Mouse (Mus musculus): Measurements from ENCODE around the gene Olfr648.

The Olfr648 gene

GRCm38 (mm10) chr7:104183292-104183691 lies at the start of gene Olfr648:
Olfr648 (minus strand) TSS chr7:104183392.
- WGBS: 98% methylated on average over 2 of the region's 2 CpGs

GRCm38 (mm10) chr7:104231203-104231602 lies 48.0 kb upstream of the Olfr648 start:
- 39% methylated on average over 2 of the region's 2 CpGs for WGBS

- WGBS: 12% methylated on average over 37 of the region's 37 CpGs
Observed at GRCm38 (mm10) chr7:104218701-104219569, 35.7 kb upstream of the Olfr648 start, which contains the start of gene Trim6. Trim6 (plus strand) TSS chr7:104218793.

GRCm38 (mm10) chr7:104217881-104218280 lies 34.7 kb upstream of the Olfr648 start:
- 80% methylated on average over 2 of the region's 2 CpGs for WGBS

GRCm38 (mm10) chr7:104216011-104216535 lies 32.9 kb upstream of the Olfr648 start:
- 67% methylated on average over 1 of the region's 1 CpGs for WGBS

GRCm38 (mm10) chr7:104206197-104206596 lies 23.0 kb upstream of the Olfr648 start:
- WGBS: 92% methylated on average over 7 of the region's 7 CpGs

- WGBS: 12% methylated on average over 5 of the region's 5 CpGs
Observed at GRCm38 (mm10) chr7:104199822-104200221, 16.6 kb upstream of the Olfr648 start.

GRCm38 (mm10) chr7:104195885-104196284 lies 12.7 kb upstream of the Olfr648 start, which contains the start of gene Olfr649:
Olfr649 (minus strand) TSS chr7:104195985.
- 87% methylated on average over 6 of the region's 6 CpGs for WGBS

GRCm38 (mm10) chr7:104191275-104191674 lies 8.1 kb upstream of the Olfr648 start:
- 62% methylated on average over 9 of the region's 9 CpGs for WGBS

- 59% methylated on average over 1 of the region's 1 CpGs for WGBS
Observed at GRCm38 (mm10) chr7:104179074-104179473, 4.1 kb downstream of the Olfr648 start.

GRCm38 (mm10) chr7:104178422-104179054 lies 4.7 kb downstream of the Olfr648 start:
- WGBS: 65% methylated on average over 5 of the region's 5 CpGs

- WGBS: 40% methylated on average over 1 of the region's 1 CpGs
Observed at GRCm38 (mm10) chr7:104175085-104175484, 8.1 kb downstream of the Olfr648 start.

- 67% methylated on average over 6 of the region's 6 CpGs for whole genome bisulfite sequencing
Observed at GRCm38 (mm10) chr7:104169634-104170204, 13.5 kb downstream of the Olfr648 start.

- WGBS: 88% methylated on average over 6 of the region's 6 CpGs
Observed at GRCm38 (mm10) chr7:104167105-104167504, 16.1 kb downstream of the Olfr648 start.

GRCm38 (mm10) chr7:104150456-104150855 lies 32.7 kb downstream of the Olfr648 start, which contains the start of gene Ubqlnl:
Ubqlnl (minus strand) TSS chr7:104150556.
- WGBS: 85% methylated on average over 2 of the region's 2 CpGs

GRCm38 (mm10) chr7:104143179-104143578 lies 40.0 kb downstream of the Olfr648 start, which contains the start of gene Ubqln3:
Ubqln3 (minus strand) TSS chr7:104143279.
- WGBS: 72% methylated on average over 3 of the region's 3 CpGs

- WGBS: 87% methylated on average over 5 of the region's 5 CpGs
Observed at GRCm38 (mm10) chr7:104137305-104137704, 45.9 kb downstream of the Olfr648 start, which contains the start of gene Olfr643. Olfr643 (minus strand) TSS chr7:104137405.

GRCm38 (mm10) chr7:104129726-104130125 lies 53.5 kb downstream of the Olfr648 start, which contains the start of gene Ubqln5:
Ubqln5 (minus strand) TSS chr7:104129826.
- 90% methylated on average over 5 of the region's 5 CpGs for WGBS
